Mouse (Mus musculus) thymus, postnatal 25 days (tissue): ENCODE data around the gene Rassf1.
"Not testable (repeated sequence)": the region's sequence is repeated elsewhere in the genome, so short reads cannot be mapped to it uniquely, and the experiment has no call there.

Experiments used
- DNase-seq: peaks from one replicate; pipeline ENCODE4 v3.0.0; 2022

The Rassf1 gene

DNA sequence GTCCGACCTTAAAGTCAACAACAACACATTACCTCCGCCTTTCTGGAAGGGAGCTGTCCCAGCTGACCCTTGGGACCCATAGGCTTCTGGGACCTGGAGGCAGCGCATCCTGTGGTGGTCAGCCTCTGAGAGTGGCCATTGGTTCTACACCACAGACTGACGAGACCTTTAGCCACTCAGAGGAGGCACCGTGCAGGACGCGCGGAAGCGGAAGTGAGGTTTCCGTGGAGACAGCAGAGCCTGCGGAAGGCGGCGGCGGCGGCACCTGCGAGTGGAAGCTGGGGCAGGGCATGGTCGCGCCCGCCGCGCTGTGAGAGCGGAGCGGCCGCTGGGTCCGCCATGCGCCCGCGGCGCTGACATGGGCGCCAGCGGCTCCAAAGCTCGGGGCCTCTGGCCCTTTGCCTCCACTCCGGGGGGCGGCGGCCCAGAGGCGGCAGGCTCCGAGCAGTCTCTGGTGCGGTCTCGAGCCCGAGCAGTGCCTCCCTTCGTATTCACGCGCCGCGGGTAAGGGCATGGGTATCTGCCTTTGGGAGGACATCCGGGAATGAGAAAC is 11.8 kb downstream of the Rassf1 start, which contains the start of gene Tusc2:
TSS of gene Tusc2 (plus strand) at position 227 of the 553 bp plus-strand sequence.
- peak; percentile 93 for DNase-seq

DNA sequence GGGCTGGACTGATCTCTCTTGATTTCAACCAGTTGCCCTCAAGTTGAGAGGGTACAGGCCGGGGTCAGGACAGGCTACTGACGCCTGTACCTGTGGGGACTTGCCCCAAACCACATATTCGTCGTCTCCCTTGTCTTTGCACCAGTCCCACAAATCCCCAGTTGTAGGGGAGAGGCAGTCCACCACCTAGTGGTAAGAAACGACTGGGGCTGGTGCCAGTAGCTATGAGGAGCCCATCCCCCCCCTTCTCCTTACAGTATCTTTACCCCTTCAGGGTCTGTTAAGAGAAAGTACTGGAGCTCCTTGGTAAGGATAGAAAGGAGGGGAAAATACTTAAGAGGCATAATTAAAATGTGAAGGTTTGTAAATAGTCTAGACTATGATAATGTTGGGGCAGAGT is 14.2 kb downstream of the Rassf1 start:
- DNase-seq: not testable (repeated sequence)

DNA sequence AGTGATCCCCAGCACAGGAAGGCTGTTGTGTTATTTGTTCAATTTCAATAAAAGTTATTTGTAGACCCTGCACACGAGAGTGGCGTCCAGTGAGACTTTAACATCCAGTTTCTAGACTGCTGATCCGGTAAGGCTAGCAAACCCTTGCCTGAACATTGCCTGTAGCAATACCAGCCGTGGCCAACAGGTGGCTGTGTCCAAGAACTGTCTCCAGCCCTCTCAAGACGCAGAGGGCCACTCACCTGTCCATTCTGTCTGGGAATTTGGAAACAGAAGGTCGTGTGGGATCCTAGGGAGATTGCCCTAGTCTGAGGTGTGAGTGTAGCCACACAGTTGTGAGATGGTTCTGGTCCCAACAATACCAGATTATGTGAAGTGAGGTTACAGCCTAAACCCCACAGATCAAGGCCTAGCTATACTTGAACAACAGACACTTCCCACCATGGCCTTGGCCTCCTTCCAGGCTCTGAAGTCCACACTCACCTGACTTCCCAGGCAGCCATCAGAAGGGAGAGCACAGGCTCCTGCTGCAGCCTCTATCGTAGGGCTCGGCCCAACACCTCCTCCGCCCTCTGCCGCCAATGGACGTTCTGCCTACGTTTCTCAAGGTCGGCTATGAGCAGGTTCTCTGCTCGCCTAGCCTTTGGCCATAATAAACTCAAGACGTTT is 14.8 kb downstream of the Rassf1 start:
- DNase-seq: peak; percentile 79

DNA sequence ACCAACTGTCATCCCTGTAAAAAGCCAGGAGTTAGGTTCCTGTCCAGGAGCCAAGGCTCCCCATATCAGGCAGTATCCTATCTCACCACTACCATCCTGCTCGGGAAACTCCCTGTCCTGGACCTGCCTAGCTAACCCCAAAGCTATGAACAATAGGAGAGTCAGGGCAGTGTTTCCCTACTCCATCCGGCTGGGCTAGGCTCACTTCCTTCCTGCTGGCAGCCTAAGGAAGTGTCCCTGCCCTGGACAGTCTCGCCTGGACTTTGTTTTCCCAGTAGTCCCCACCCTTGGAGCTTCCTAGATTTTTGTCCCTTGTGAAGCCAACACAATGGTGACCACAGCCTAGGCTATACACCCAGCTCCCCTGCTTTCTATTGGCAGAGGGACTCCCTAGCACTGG is 15.5 kb downstream of the Rassf1 start:
- no peak for DNase-seq

DNA sequence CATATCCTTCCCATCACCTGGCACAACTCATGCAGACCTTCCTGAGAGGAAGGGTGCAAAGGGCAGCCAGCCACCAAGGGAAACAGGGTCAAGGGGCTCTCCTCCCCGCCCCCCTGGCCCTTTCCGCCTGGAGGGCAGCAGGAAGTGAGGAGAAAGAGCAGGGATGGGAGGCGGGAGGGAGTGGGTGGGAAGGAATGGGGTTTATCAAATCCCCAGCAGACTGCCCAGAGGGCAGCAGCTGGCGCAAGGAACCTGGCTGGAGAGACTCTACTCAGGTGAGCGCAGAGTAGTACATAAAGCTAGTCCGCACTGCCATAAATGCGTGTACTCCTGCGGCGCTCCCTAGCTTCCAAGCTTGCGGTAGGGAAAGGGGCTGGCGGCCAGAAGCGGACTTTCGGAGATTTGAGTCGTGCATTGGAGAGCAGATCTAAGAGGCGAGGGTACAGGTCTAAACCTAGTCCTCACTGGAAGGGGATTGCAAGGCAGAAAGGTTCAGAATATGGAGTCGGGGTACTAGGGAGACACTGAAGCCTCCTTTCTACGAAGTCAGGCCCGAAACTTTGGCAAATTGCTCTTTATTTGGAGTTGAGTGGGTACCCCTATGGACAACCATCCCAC is 16.5 kb downstream of the Rassf1 start, which contains the start of gene Hyal2:
TSS of gene Hyal2 (plus strand) at position 244 of the 618 bp plus-strand sequence.
- DNase-seq: peak; percentile 2

DNA sequence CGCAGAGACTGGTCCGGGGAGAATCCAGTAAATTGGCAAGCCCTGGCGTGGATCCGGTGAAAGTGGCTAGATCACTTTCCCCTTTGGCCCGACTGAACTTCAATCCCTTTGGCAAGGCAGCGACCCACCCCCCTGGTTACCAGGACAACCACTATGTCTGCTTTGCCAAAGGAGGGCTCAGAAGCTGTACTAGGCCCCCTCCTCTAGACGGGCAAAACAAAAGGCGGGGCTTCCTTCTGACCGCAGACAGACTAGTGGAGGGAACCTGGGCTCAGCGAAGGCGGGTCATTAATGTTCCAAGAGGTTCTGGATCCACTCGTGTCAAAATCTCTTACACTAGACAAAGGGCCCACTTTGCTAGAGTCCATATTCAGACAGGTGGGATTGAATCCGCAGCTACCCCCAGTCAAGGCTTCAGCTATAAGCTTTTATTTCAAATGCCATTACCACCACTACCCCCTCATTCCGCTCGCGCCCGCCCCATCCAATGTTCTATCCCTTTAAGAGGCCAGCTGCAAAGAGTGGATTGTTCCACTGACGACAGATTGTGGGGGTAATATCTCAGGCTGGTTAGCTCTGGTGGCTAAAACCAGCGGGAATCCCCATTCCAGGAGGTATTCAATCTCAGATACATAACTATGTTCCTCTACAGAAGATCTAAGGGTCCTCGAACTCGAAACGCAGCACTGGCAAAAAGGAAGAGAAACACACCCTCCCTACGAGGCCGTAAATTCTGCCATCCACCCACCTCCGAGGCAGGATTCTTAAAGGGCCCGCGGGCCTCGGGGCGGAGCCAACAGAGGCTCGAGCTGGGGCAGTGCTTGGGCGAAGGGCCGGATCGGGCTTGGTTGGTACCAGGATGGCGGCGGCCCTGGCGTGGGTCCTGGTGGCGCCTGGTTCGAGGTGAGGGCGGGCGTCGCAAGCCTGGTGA is 17.2 kb downstream of the Rassf1 start:
- peak; percentile 85 for DNase-seq

DNA sequence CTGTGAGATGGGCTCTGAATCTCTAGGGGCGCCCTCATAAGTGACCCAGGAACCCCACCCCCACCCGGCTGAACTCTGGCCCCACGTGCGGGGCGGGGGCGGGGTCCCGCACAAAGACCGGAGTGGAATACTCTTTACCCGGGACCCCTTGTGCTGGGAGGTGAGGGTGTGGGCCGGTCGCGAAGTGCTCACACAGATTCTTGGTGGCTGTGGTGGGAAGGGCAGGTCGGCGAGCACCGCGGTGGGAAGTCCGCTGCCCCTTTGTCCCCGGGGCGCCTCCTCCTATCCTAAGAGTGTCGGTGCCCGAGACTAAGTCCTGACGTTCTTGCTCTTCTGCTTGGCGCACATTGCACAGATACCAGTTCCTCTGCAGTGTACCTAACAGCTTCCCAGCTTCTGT is 17.9 kb downstream of the Rassf1 start:
- DNase-seq: no peak

DNA sequence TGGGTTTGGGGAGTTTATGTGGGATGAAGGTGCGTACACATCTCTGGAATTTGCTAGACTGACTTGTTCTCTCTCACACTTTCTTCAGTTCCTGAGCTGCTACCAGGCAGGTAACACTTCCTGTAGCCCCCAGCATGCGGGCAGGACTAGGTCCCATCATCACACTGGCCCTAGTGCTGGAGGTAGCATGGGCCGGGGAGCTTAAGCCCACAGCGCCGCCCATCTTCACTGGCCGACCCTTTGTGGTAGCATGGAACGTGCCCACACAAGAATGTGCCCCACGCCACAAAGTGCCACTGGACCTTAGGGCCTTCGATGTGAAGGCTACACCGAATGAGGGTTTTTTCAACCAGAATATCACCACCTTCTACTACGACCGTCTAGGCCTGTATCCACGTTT is 18.7 kb downstream of the Rassf1 start:
- peak; percentile 10 for DNase-seq

DNA sequence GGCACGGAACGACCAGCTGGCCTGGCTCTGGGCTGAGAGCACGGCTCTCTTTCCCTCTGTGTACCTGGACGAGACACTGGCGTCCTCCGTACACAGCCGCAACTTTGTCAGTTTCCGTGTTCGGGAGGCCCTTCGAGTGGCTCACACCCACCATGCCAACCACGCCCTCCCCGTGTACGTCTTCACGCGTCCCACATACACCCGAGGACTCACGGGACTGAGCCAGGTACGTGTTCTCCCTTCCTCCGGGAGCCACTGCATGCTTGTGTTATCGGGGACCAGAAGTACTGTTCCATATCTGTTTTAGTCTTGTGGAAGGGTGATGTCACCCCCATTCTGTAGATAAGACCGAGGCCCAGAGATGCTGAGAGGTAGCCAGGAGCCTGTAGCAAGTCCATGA is 19.5 kb downstream of the Rassf1 start:
- no peak for DNase-seq

DNA sequence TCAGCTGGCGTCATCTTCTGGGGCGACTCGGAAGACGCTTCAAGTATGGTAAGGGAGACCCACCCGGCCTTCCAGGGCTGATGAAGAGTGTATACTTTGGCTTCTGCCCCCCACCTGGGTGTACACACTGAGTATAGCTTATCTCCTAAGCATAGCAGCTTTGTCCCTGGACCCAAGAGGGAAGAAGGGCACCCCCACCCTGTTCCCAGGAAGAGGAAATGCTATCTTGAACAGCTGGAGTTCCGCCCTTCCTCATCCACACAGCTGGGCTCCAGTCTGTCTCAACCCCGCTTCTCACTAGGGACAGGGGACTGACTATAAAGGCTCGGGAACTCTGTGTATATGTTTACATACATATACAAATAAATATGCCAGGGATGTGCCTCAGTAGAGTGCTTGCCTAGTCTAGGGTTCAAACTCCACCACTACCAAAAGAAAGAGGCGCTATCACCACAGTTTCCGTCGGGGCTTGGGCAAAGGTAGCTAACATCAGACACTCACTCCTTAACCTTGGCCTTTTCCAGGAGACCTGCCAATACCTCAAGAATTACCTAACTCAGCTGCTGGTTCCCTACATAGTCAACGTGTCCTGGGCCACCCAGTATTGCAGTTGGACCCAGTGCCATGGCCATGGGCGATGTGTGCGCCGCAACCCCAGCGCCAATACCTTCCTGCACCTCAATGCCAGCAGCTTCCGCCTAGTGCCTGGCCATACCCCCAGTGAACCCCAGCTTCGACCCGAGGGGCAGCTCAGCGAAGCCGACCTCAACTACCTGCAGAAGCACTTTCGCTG is 20.4 kb downstream of the Rassf1 start:
- DNase-seq: no peak

DNA sequence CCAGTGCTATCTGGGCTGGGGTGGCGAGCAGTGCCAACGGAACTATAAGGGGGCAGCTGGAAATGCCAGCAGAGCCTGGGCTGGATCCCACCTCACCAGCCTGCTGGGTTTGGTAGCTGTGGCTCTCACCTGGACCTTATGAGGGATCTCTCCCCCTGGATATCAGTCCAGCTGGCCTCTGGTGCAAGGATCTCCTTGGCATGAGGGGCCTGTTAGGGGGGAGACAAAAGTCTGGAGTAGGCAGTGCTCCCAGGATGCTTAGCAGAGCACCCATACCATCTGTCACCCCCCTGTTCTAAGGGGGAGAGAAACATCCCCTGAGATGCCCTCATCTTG is 20.9 kb downstream of the Rassf1 start:
- DNase-seq: no peak

DNA sequence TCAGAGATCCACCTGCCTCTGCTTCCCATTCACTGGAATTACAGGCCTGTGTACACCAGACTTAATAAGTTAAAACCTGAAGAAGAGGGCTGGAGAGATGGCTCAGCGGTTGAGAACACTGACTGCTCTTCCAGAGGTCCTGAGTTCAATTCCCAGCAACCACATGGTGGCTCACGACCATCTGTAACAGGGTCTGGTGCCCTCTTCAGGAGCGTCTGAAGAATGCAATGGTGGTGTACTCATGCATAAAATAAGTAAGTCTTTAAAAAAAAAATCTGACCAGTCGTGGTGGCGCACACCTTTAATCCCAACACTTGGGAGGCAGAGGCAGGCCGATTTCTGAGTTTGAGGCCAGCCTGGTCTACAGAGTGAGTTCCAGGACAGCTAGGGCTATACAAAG is 22.4 kb downstream of the Rassf1 start:
- DNase-seq: not testable (repeated sequence)

DNA sequence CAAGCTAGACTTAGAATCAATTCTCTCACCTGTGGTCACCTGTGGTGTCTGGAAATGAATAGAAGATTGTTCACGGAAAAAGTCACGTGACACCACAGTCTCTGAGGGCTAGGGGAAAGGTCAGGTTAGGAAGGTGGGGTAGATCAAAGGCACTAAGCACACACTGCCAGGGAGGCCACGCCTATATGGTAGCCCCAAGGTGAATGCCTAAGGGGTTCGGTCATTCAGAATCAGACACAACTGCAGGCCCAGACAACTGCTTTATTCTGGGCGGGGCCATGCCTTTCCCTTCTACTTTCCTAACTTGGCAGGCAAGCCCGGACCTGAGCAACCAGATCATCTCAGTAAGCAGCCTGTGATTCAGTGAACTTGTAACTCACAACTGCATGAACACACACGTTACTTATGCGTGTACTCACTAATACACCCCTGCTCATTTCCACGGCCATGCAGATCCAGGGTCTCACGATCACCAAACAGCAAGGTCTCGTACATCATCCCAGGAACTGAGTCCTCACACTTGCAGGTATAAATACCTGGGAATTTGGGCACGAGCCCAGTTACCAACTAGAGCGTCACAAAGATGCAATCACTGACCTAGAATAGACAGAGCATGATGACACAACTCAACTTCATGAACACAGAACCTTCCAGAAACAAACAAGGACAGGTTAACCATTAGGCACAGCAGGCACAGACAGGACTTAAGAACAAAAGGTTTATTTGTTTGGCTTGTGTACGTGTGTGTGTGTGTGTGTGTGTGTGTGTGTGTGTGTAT is 24.4 kb downstream of the Rassf1 start:
- DNase-seq: no peak

DNA sequence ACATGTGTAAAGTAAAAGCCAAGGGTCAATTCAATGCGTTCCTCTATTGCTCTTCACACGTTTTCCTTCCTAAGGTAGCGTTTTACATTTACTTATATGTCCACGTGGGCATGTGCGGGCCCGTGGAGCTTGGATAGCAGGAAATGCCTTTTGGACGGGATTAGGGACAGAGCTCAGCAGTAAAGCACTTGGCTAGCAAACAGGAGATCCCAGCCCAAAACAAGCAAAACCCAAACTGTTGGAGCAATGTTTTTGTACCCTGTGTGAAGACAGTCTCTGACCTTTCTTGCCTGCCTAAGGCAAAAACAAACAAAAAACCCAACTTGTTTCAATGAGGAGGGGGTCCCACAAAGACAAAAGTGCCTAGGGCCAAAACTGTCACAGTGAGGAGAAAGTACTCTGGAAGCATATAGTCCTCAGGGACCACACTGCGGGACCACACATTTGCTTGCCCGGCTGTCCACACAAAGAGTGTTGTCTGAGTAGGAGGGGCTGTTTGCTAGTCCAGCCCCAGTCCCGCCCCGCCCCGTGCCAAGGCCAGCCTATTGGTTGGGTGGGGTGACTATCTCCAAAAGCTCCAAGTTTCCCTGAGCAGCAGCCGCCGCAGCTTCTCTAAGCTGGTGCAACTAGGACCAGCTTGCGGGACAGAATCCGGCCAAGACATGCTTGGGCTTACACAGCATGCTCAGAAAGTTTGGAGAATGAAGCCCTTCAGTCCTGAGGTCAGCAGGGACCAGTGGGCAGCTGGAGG is 25.2 kb downstream of the Rassf1 start, which contains the start of gene Hyal1:
TSS of gene Hyal1 (plus strand) at position 571 of the 751 bp plus-strand sequence.
- DNase-seq: no peak

DNA sequence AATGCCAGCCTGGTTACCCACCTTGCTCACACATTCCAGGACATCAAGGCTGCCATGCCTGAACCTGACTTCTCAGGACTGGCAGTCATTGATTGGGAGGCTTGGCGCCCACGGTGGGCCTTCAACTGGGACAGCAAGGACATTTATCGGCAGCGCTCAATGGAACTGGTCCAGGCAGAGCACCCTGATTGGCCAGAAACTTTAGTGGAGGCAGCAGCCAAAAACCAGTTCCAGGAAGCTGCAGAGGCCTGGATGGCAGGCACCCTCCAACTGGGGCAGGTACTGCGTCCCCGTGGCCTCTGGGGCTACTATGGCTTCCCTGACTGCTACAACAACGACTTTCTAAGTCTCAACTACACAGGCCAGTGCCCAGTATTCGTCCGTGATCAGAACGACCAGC is 26.5 kb downstream of the Rassf1 start:
- DNase-seq: no peak

DNA sequence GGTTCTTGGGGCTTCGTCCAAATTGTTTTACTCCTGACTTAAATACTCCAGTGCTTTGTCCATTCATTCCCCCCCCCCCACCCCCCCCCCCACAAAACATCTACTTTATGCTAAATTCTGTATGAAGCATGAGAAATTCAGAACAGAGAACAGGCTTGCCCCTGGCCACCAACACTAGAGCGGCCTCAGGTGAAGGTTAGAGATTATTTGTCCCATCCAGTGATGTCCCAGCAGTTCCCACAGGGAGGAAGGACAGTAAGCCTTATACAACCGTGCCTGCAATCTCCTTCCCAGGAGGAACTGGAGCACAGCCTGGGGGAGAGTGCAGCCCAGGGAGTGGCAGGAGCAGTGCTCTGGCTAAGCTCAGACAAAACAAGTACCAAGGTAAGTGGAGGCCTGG is 27.2 kb downstream of the Rassf1 start, which contains the start of gene Naa80:
TSS of gene Naa80 (plus strand) at position 301 of the 400 bp plus-strand sequence.
- no peak for DNase-seq

DNA sequence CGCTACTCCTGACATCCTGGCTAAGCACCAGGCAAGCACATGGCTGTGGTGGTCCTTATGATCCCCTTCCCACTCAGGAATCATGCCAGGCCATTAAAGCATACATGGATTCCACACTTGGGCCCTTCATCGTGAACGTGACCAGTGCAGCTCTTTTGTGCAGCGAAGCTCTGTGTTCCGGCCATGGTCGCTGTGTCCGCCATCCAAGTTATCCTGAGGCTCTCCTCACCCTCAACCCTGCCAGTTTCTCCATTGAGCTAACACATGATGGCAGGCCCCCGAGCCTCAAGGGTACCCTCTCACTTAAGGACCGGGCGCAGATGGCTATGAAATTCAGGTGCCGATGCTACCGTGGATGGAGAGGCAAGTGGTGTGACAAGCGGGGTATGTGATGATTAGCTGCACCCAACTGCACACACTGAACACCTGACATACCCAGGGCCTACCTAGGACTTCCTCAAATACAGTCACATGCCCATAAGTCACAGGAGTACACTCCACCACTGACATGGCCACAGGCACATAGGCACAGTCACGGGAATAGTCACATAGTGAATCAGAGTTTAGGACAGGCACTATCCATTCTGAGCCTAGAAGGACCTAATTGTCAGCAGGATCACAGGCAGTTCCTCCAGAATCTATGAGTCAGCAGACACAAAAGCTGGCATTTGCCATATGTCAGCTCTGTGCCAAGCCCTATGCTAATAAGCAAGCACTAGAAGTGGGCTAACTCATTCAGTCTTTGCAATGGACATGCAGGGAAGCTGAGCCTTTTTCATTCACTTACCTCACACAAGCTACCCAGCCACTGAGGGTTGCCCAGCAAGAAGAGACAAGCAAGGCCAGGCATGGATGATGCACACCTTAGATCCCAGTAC is 27.9 kb downstream of the Rassf1 start:
- DNase-seq: no peak

DNA sequence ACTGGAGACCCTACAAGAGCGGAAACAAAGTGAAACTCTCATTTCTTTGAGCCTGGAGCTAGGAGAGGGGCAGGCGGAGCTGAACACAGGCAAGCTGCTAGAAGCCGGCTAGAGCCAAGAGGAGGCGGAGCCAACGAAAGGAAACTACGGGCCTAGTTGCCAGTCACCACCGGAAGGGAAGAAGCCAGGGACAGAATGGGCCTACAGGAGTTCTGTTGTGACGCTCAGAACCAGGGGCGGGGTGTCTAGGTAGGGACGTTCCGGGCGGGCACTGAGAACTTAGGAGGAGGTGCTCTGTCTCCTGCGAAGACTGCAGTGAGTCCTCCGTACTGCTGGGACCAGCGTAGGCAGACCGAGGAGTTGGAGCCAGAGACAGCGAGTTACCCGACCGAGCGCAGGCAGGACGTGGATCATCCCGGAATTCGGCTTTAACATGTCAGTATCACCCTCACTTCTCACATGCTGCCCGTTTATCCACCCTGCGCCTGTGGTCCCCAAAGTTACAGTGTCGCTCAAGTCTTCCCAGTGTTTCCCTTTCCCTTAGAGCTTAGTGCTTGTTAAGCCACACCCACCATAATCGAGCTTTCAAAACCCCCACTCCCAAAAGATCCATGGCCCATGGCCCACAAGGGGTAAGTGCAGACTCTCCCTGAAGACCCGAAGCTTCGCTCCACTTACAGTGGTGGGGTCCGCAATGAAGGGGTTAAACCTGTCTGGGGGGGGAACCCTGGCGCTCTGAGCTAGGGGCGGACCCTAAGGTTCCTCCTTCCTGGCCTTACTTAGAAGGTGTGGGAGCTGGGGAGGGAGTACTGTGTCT is 29.4 kb downstream of the Rassf1 start, which contains the start of gene Hyal3:
TSS of gene Hyal3 (plus strand) at position 318 of the 817 bp plus-strand sequence.
- peak; percentile 87 for DNase-seq

DNA sequence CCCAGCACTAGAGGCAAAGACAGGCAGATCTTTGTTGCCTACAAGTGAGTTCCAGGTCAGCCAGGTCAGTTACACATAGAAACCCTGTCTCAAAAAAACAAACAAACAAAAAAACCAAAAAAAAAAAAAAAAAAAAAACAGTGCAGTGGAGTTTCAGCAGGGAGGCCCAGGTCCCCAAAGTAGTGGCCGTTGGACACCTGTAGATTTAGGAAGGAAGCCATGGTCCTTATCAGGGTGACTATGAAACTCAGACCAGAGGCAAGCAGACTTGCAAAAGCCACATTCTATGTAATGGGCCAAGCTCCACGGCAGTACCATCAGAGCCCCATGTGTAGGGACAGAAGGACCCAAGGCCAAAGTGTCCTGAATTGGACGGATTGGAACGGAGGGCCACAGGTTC is 30.2 kb downstream of the Rassf1 start:
- DNase-seq: no peak
